Mouse (Mus musculus): ENCODE data around the gene Ccdc34. TPM values are rescaled to one million over a fixed set of nuclear protein-coding genes. Genes with fewer than 3 reads are reported as not detected.

The Ccdc34 gene
- polyA plus RNA-seq, 1 experiment from 2014 or later, result 14.5 TPM

DNA sequence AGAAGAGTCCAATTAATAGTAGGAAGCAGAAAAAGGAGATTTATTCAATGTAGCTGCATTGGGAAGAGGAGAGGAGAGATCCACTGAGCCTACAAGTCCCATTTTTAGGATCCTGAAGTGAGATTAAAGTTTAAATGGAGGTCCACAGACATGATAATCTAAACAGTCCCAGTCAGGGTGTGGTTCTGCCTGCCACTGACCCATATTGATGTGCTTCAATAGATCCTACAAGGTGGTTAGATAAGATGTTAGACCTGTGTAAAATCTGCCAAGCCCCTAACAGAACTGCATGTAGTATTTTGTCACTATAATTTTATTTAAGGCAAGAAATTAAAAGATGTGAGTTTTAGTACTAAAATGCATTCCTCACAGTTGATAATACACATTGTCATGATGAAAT, 24.2 kb upstream of the Ccdc34 start:
- Histone ChIP-seq H3K9me3 (ENCODE audit: low read length) (no peaks in the 10 kb centered on the region), H3K4me1 (ENCODE audit: insufficient read depth) (peaks cover 13% of the 10 kb centered on the region; the same call in 1 of the 2 replicates), H3K36me3 (replicated peaks; ENCODE audit: insufficient read depth, low read length) (no peaks in the 10 kb centered on the region), H3K27me3 (ENCODE audit: insufficient read depth, low read length) (no peaks in the 10 kb centered on the region), H3K4me2 (ENCODE audit: low read depth, low read length) (no peak overlapping the region), H3K4me3 (ENCODE audit: low read depth, low read length) (no peak overlapping the region), H3K27ac (ENCODE audit: low read depth) (no peak overlapping the region), H3K9ac (replicated peaks) (no peak overlapping the region)
- no peak for DNase-seq
- TF ChIP-seq EP300 (IDR thresholded peaks at IDR 0.05; ENCODE audit: low read depth), result peak; percentile 66
- no peak for TF ChIP-seq CTCF (IDR thresholded peaks at IDR 0.05; ENCODE audit: low read depth)
- peak; percentile 25; the same call in 1 of the 2 replicates for ATAC-seq

DNA sequence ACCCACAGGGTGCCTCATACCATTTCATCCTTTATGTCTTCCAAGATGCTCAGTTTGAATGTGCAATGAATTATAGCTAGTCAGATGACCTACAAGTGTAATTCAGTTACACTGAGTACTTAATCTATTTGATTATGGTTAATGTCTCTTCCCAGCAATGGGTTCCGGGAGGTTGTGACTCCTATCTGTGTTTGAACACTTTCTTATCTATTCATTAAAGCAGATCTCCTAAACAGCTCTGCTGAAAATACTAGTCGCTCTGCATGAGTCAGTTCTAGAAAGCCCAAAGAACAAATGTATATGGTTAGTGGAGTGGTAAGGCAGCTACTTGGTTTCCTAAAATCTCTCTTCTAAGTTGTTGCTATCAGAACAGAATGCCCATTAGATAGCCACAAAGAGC, 22.6 kb upstream of the Ccdc34 start:
- 49% methylated on average over 2 of the region's 2 CpGs for WGBS (ENCODE audit: insufficient replicate concordance)
- no peak overlapping the region for H3K9ac ChIP-seq (replicated peaks)
- H3K27me3 ChIP-seq (ENCODE audit: insufficient read depth, low read length), result no peaks in the 10 kb centered on the region
- H3K36me3 ChIP-seq (replicated peaks; ENCODE audit: insufficient read depth, low read length), result no peaks in the 10 kb centered on the region
- H3K4me3 ChIP-seq (ENCODE audit: low read depth, low read length), result no peak overlapping the region
- peaks cover 13% of the 10 kb centered on the region; the same call in 1 of the 2 replicates for H3K4me1 ChIP-seq (ENCODE audit: insufficient read depth)
- no peak overlapping the region for H3K4me2 ChIP-seq (ENCODE audit: low read depth, low read length)
- no peak overlapping the region for H3K27ac ChIP-seq (ENCODE audit: low read depth)
- H3K9me3 ChIP-seq (ENCODE audit: low read length), result no peaks in the 10 kb centered on the region
- no peak for DNase-seq
- ATAC-seq, result no peak
- TF ChIP-seq EP300 (IDR thresholded peaks at IDR 0.05; ENCODE audit: low read depth) (no peak), CTCF (IDR thresholded peaks at IDR 0.05; ENCODE audit: low read depth) (no peak)

DNA sequence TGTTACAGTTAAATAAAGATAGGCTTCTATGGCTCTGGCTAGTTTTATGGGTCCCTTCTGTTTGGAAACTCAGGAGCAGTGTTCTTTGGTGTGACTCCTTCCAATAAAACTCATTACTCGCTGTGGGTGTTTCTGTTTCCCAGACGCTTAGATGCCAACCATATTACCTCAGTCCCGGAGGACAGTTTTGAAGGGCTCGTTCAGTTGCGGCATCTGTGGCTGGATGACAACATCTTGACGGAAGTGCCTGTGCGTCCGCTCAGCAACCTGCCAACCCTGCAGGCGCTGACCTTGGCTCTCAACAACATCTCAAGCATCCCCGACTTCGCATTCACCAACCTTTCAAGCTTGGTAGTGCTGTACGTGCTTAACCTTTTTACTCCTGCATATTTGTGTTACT, 21.2 kb upstream of the Ccdc34 start:
- Histone ChIP-seq H3K27ac (ENCODE audit: low read depth) (no peak overlapping the region), H3K4me1 (ENCODE audit: insufficient read depth) (peaks cover 7% of the 10 kb centered on the region; the same call in 1 of the 2 replicates), H3K36me3 (replicated peaks; ENCODE audit: insufficient read depth, low read length) (peaks cover 2% of the 10 kb centered on the region; the same call in 1 of the 2 replicates), H3K27me3 (ENCODE audit: insufficient read depth, low read length) (no peaks in the 10 kb centered on the region), H3K9ac (replicated peaks) (no peak overlapping the region), H3K9me3 (ENCODE audit: low read length) (no peaks in the 10 kb centered on the region), H3K4me3 (ENCODE audit: low read depth, low read length) (no peak overlapping the region), H3K4me2 (ENCODE audit: low read depth, low read length) (no peak overlapping the region)
- no peak for TF ChIP-seq CTCF (IDR thresholded peaks at IDR 0.05; ENCODE audit: low read depth)
- TF ChIP-seq EP300 (IDR thresholded peaks at IDR 0.05; ENCODE audit: low read depth), result no peak
- 60% methylated on average over 12 of the region's 12 CpGs for WGBS (ENCODE audit: insufficient replicate concordance)
- ATAC-seq (no peak), DNase-seq (peak; percentile 29)

DNA sequence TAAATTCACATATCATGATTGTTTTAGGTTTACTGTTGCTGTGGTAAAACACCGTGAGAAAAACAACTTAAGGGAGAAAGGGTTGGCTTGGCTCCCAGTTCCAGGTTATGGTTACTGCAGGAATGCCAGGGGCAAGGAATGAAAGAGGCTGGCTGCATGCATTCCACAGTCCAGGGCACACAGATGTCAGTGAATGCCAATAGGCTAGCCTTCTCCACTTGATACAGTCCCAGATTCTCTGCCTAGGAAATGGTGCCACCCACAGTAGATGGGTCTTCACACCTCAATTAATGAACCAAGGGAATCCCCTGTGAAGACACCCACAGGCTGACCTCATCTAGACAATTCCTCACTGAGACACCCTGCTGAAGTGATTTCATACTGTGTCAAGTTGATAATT, 12.9 kb upstream of the Ccdc34 start:
- no peak for DNase-seq
- Histone ChIP-seq H3K36me3 (replicated peaks; ENCODE audit: insufficient read depth, low read length) (peaks cover 3% of the 10 kb centered on the region), H3K9me3 (ENCODE audit: low read length) (no peaks in the 10 kb centered on the region), H3K4me3 (ENCODE audit: low read depth, low read length) (no peak overlapping the region), H3K4me1 (ENCODE audit: insufficient read depth) (peaks cover 11% of the 10 kb centered on the region), H3K9ac (replicated peaks) (no peak overlapping the region), H3K27ac (ENCODE audit: low read depth) (no peak overlapping the region), H3K4me2 (ENCODE audit: low read depth, low read length) (no peak overlapping the region), H3K27me3 (ENCODE audit: insufficient read depth, low read length) (no peaks in the 10 kb centered on the region)
- WGBS (ENCODE audit: insufficient replicate concordance), result 89% methylated on average over 1 of the region's 1 CpGs
- TF ChIP-seq EP300 (IDR thresholded peaks at IDR 0.05; ENCODE audit: low read depth) (no peak), CTCF (IDR thresholded peaks at IDR 0.05; ENCODE audit: low read depth) (no peak)
- no peak for ATAC-seq

DNA sequence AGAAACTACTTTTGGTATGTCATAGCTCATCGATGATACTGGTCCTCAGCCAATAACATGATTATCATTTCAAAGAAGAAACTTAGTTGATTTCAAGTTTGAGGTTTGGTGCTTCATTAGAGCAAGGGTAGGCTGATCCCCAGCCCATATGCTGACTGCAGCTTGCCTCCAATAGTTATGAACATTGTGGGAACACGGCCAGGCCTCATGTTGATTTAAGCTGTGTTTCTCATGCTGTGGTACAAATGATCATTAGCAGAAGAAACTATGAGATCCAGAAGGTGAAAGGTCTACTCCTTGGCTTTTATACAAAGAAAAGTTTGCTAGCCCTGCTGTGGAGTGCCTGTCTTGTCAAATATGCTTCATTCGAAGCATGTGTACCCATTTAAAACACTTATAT, 12.5 kb upstream of the Ccdc34 start:
- Histone ChIP-seq H3K4me1 (ENCODE audit: insufficient read depth) (peaks cover 11% of the 10 kb centered on the region), H3K27ac (ENCODE audit: low read depth) (no peak overlapping the region), H3K4me3 (ENCODE audit: low read depth, low read length) (no peak overlapping the region), H3K4me2 (ENCODE audit: low read depth, low read length) (no peak overlapping the region), H3K9me3 (ENCODE audit: low read length) (no peaks in the 10 kb centered on the region), H3K36me3 (replicated peaks; ENCODE audit: insufficient read depth, low read length) (peaks cover 3% of the 10 kb centered on the region), H3K9ac (replicated peaks) (no peak overlapping the region), H3K27me3 (ENCODE audit: insufficient read depth, low read length) (no peaks in the 10 kb centered on the region)
- DNase-seq (no peak), ATAC-seq (no peak)
- WGBS (ENCODE audit: insufficient replicate concordance), result 62% methylated on average over 3 of the region's 3 CpGs
- TF ChIP-seq CTCF (IDR thresholded peaks at IDR 0.05; ENCODE audit: low read depth), result no peak
- TF ChIP-seq EP300 (IDR thresholded peaks at IDR 0.05; ENCODE audit: low read depth), result no peak

DNA sequence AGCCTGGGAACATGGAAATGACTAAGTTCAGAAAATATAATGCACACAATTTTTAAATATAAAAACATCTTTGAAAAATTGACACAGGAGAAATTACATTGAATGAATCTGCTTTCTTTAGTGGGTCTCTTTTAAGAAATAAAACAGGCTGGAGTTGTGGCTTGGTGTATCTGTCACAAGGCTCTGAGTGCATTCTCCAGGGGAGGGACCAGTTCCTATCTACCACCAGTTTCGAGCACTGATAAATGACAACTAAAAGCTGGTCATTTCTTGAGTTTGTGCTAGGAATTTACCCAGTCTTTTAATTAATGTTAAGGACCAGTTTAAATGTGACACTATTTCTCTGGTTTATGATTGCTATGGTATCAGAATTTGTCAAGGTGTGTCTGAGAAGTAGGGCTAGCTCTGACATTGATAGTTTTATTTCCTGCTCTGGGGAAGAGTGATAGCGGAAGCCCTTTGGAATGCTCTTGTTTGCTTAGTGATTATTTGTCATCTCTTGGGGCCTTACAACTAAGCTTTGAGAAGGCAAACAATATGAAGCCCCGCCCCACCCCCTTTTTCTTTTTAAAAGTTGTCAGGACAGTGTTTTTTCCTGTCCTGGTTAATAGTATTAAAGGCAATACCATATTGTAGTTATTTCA, 11.9 kb upstream of the Ccdc34 start:
- Histone ChIP-seq H3K4me1 (ENCODE audit: insufficient read depth) (peaks cover 11% of the 10 kb centered on the region), H3K4me2 (ENCODE audit: low read depth, low read length) (no peak overlapping the region), H3K27ac (ENCODE audit: low read depth) (peak overlapping the region; percentile 13; the same call in 1 of the 2 replicates), H3K27me3 (ENCODE audit: insufficient read depth, low read length) (no peaks in the 10 kb centered on the region), H3K9me3 (ENCODE audit: low read length) (no peaks in the 10 kb centered on the region), H3K9ac (replicated peaks) (no peak overlapping the region), H3K36me3 (replicated peaks; ENCODE audit: insufficient read depth, low read length) (peaks cover 3% of the 10 kb centered on the region), H3K4me3 (ENCODE audit: low read depth, low read length) (no peak overlapping the region)
- 41% methylated on average over 3 of the region's 3 CpGs for WGBS (ENCODE audit: insufficient replicate concordance)
- ATAC-seq, result no peak
- TF ChIP-seq CTCF (IDR thresholded peaks at IDR 0.05; ENCODE audit: low read depth), result no peak
- no peak for TF ChIP-seq EP300 (IDR thresholded peaks at IDR 0.05; ENCODE audit: low read depth)
- DNase-seq, result no peak
